Mouse (Mus musculus): ENCODE data around the gene Frmd6. TPM values are rescaled to one million over a fixed set of nuclear protein-coding genes. Genes with fewer than 3 reads are reported as not detected.

The Frmd6 gene
- polyA plus RNA-seq, 1 experiment: 32.6 TPM

DNA sequence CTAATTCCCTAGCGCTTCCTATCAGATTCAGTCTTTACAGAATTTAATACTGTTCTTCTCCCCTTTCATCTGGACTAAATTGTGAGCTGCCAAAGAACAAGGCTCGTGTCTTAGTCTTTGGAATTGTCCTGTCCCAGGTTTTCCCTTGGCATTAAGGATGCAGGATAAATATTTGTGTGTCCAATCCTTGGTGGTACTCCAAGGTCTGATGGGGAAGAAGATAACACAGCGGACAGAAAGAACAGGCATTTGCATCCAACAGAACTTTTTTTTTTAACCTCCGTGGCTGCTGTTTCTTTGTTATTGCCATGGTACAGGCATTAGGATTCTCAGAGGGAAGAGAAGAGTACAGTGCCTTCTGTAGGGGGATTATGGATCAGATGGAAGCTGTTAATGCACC is 21.8 kb upstream of the Frmd6 start:
- DNase-seq: no peak
- H3K4me1 ChIP-seq (ENCODE audit: control insufficient read depth, insufficient read depth, low read length): peaks cover 26% of the 10 kb centered on the region
- TF ChIP-seq CTCF (IDR thresholded peaks at IDR 0.05; ENCODE audit: insufficient read depth, low read length) (no peak), POLR2A (IDR thresholded peaks at IDR 0.05; ENCODE audit: borderline replicate concordance, extremely low read depth, low read depth, low read length) (no peak)
- 41% methylated on average over 4 of the region's 4 CpGs for WGBS
- H3K4me3 ChIP-seq (replicated peaks; ENCODE audit: extremely low read depth, low read depth, low read length): no peak overlapping the region

DNA sequence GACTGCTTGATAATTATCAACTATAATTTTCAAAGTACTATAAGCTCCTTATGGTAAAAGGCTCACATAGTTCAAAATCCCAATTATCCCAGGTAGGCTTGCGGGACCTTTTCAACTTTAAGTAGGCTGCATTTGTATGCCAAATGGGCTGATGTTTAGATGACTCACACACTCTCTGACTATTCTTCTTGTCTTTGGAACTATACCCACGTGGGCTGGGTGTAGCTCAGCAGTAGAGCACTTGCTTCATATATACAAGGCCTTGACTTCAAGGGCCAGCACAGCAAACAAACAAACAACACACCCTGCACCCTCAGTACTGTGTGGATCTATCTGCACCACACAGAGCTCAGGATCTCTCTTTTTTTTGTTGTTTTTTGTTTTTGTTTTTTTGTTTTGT is 20.3 kb upstream of the Frmd6 start:
- WGBS: 42% methylated on average over 2 of the region's 2 CpGs
- H3K4me1 ChIP-seq (ENCODE audit: control insufficient read depth, insufficient read depth, low read length): peaks cover 19% of the 10 kb centered on the region

DNA sequence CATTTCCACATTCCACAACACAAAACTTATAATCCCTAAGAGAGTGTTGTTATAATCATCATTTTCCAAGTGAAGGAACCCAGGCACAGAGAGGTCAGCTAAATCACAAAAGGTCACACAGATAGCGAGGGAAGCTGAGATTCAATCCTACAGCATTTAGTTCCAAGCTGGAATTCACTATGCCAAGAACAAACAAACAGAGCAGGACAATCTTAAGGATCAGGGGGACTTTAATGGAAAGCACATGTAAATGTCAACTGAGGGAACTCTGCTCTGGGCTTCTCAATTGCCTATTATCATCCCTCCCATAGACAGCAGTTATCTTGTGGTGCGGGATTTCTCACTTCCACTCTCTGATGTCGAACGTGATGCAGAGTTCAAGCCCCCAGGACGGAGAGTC is 17.8 kb upstream of the Frmd6 start:
- no peak overlapping the region for H3K4me3 ChIP-seq (replicated peaks; ENCODE audit: extremely low read depth, low read depth, low read length)
- no peak for TF ChIP-seq POLR2A (IDR thresholded peaks at IDR 0.05; ENCODE audit: borderline replicate concordance, extremely low read depth, low read depth, low read length)
- TF ChIP-seq CTCF (IDR thresholded peaks at IDR 0.05; ENCODE audit: insufficient read depth, low read length): no peak
- no peak for DNase-seq
- 66% methylated on average over 5 of the region's 5 CpGs for WGBS
- peaks cover 14% of the 10 kb centered on the region for H3K4me1 ChIP-seq (ENCODE audit: control insufficient read depth, insufficient read depth, low read length)

More for the DNA sequence above, 20.3 kb upstream of the Frmd6 start:
- DNase-seq: no peak
- TF ChIP-seq CTCF (IDR thresholded peaks at IDR 0.05; ENCODE audit: insufficient read depth, low read length) (no peak), POLR2A (IDR thresholded peaks at IDR 0.05; ENCODE audit: borderline replicate concordance, extremely low read depth, low read depth, low read length) (no peak)
- no peak overlapping the region for H3K4me3 ChIP-seq (replicated peaks; ENCODE audit: extremely low read depth, low read depth, low read length)

DNA sequence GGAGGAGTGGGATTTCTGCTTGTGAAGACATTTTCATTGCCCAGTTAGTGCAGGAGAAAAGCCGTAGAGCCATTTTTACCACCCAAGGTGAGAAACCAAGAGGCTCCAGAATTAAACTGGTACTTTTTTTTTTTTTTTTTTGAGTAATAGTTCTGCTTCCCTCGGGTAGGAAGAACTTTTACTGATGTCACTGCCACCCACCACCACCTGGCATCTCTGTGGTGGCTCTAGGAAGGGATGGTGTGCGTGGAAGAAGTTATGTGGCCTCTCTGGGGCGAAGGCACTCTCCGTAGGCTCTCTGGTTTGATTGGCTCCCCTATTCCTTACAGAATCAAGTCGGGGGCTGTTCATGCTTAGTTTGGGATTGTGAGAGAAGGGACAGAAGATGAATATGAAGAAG is 17.3 kb upstream of the Frmd6 start:
- Histone ChIP-seq H3K4me1 (ENCODE audit: control insufficient read depth, insufficient read depth, low read length) (peaks cover 14% of the 10 kb centered on the region), H3K4me3 (replicated peaks; ENCODE audit: extremely low read depth, low read depth, low read length) (no peak overlapping the region)
- TF ChIP-seq CTCF (IDR thresholded peaks at IDR 0.05; ENCODE audit: insufficient read depth, low read length): no peak
- TF ChIP-seq POLR2A (IDR thresholded peaks at IDR 0.05; ENCODE audit: borderline replicate concordance, extremely low read depth, low read depth, low read length): no peak
- 77% methylated on average over 6 of the region's 6 CpGs for WGBS
- DNase-seq: no peak

DNA sequence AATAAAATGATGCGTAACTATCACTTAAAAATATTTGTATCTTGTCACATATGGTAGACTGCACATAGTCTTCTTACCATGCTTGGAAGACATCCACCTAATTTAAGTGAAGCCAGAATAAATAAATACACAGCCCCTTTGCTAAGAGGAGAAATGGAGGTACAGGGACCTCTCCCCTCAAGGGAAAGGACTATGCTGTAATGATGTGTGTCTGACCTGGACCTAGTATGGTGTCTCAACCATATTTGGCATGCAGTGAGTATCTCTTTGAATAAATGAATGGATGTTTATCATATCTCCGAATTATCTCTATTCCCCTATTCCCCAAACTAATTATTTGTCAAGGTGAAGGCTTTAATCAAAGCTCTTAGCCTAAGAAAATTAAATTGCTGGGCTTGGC is 15.4 kb upstream of the Frmd6 start:
- no peak for TF ChIP-seq POLR2A (IDR thresholded peaks at IDR 0.05; ENCODE audit: borderline replicate concordance, extremely low read depth, low read depth, low read length)
- no peak for TF ChIP-seq CTCF (IDR thresholded peaks at IDR 0.05; ENCODE audit: insufficient read depth, low read length)
- Histone ChIP-seq H3K4me1 (ENCODE audit: control insufficient read depth, insufficient read depth, low read length) (peaks cover 5% of the 10 kb centered on the region), H3K4me3 (replicated peaks; ENCODE audit: extremely low read depth, low read depth, low read length) (no peak overlapping the region)
- DNase-seq: no peak
- 83% methylated on average over 2 of the region's 2 CpGs for WGBS

DNA sequence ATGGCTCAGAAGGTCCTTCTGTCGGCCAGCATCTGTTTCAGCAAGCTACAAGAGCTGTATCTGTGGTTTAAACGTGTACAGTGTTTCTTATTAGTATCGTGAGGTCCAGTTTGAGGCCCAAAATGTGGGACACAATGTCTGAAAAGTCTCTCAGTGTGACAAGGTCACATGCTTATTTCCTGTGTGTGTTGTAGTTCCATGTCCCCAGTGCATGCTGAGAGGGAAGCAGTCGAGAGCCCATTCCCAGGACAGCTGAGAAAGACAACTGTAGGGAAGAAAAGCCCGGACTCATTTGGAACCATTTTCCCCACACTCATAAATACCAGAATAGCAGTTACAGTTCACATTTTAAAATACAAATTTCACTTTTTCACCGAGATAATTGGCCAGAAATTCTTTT is 13.5 kb upstream of the Frmd6 start:
- no peak for DNase-seq
- 37% methylated on average over 6 of the region's 6 CpGs for WGBS
- no peak overlapping the region for H3K4me3 ChIP-seq (replicated peaks; ENCODE audit: extremely low read depth, low read depth, low read length)
- peaks cover 5% of the 10 kb centered on the region for H3K4me1 ChIP-seq (ENCODE audit: control insufficient read depth, insufficient read depth, low read length)
- TF ChIP-seq CTCF (IDR thresholded peaks at IDR 0.05; ENCODE audit: insufficient read depth, low read length) (no peak), POLR2A (IDR thresholded peaks at IDR 0.05; ENCODE audit: borderline replicate concordance, extremely low read depth, low read depth, low read length) (no peak)

DNA sequence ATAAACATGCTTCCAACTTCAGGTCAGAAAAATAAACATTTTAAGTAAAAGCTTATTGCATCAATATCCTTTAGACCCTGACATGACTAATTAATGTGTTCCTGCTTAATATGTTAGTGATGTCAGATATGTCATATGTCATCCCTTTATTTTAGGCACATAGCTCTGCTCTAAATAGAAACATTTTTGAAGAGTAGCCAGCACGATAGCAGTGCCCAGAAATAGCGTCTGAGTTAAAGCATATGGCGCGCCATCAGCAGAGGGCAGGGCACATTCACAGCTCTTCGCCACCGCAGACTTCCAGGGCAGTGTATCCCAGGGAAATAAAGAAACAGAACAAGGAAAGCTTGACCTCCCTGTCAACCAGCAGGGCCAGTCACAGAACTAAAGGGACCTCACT is 13.1 kb upstream of the Frmd6 start:
- no peak for DNase-seq
- no peak overlapping the region for H3K4me3 ChIP-seq (replicated peaks; ENCODE audit: extremely low read depth, low read depth, low read length)
- TF ChIP-seq POLR2A (IDR thresholded peaks at IDR 0.05; ENCODE audit: borderline replicate concordance, extremely low read depth, low read depth, low read length) (no peak), CTCF (IDR thresholded peaks at IDR 0.05; ENCODE audit: insufficient read depth, low read length) (no peak)
- peaks cover 5% of the 10 kb centered on the region for H3K4me1 ChIP-seq (ENCODE audit: control insufficient read depth, insufficient read depth, low read length)
- 28% methylated on average over 6 of the region's 6 CpGs for WGBS

DNA sequence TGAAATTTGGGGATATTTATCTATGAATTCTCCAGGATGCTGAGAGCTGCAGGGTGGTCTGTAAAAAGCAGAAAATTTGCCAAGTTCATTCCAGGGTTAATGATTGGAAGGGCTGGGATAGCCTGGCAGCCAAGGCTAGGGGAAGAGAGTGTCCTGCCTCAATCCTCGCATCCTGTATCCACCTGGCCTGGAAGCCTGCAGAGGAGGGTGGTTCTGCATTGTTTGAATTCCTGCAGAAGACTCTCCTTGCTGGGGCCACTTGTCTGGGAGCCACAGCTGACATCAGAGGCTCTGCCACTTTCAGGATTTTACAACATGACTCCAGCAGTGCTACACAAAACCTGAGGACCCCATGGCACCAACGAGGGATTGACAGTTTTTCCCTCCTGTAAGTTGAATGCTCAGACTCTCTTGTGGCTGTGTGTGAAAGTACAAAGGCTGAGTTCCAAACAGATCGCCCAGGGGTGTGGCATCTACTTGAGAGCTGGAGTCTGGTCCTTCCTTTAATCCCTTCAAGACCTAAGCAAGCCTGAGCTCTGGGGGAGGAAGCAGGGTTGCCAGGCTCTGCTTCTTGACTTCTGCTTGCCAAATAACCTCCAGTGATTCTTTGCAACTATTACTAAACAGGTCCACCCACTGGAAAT is 12.4 kb upstream of the Frmd6 start:
- WGBS: 17% methylated on average over 3 of the region's 3 CpGs
- TF ChIP-seq POLR2A (IDR thresholded peaks at IDR 0.05; ENCODE audit: borderline replicate concordance, extremely low read depth, low read depth, low read length): no peak
- Histone ChIP-seq H3K4me3 (replicated peaks; ENCODE audit: extremely low read depth, low read depth, low read length) (no peak overlapping the region), H3K4me1 (ENCODE audit: control insufficient read depth, insufficient read depth, low read length) (peaks cover 5% of the 10 kb centered on the region)
- DNase-seq: no peak

DNA sequence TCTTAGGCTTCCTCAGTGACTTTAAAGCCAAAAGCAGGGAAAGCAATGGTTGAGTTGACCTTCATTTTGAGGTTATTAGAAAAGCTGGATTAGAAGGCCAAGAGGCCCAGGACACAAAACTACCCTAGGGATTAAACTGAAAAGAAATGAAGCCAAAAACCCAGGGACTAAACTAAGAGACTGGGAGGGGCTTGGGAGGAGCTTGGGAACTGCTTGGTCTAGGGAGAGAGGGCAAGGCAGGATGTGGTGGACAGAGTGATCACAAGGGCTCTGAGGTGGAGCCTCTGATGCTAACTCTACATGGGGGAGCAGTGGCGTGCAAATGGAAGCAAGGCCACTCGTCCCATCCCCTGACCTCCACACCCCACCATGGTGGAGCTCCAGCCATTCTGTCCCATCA is 8.6 kb upstream of the Frmd6 start:
- no peak for DNase-seq
- 92% methylated on average over 2 of the region's 2 CpGs for WGBS
- TF ChIP-seq POLR2A (IDR thresholded peaks at IDR 0.05; ENCODE audit: borderline replicate concordance, extremely low read depth, low read depth, low read length) (no peak), CTCF (IDR thresholded peaks at IDR 0.05; ENCODE audit: insufficient read depth, low read length) (no peak)

DNA sequence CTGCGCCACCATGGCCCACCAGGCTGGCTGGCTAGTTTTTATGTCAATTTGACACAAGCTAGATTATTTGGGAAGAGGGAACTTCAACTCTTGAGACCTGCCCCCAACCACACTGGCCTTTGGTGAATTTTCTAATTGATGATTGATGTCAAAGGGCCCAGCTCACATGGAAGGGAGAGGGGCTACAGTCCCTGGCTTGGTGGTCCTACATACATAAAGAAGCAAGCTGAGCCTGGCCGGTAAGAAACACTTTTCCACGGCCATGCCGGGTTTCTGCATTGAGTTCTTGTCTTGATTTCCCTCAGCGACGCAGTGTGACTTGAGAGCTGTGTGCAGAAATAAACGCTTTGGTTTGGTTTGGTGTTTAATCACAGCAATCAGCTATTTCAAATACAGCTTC is 1.3 kb upstream of the Frmd6 start:
- H3K4me1 ChIP-seq (ENCODE audit: control insufficient read depth, insufficient read depth, low read length): peaks cover 5% of the 10 kb centered on the region
- no peak for TF ChIP-seq POLR2A (IDR thresholded peaks at IDR 0.05; ENCODE audit: borderline replicate concordance, extremely low read depth, low read depth, low read length)
- no peak overlapping the region for H3K4me3 ChIP-seq (replicated peaks; ENCODE audit: extremely low read depth, low read depth, low read length)
- no peak for DNase-seq
- WGBS: 68% methylated on average over 7 of the region's 7 CpGs

More for the DNA sequence above, 8.6 kb upstream of the Frmd6 start:
- no peak overlapping the region for H3K4me3 ChIP-seq (replicated peaks; ENCODE audit: extremely low read depth, low read depth, low read length)
- peaks cover 4% of the 10 kb centered on the region for H3K4me1 ChIP-seq (ENCODE audit: control insufficient read depth, insufficient read depth, low read length)

Measured in lung, adult 2 months (tissue).